Mouse (Mus musculus) retina, postnatal 1 day (tissue): ENCODE results near the gene Btnl6.
"Not testable (repeated sequence)": the region's sequence is repeated elsewhere in the genome, so short reads cannot be mapped to it uniquely, and the experiment has no call there.

Experiments used
- DNase-seq: peaks from one replicate; pipeline ENCODE4 v3.0.0-alpha.2; 2012

The Btnl6 gene

DNA sequence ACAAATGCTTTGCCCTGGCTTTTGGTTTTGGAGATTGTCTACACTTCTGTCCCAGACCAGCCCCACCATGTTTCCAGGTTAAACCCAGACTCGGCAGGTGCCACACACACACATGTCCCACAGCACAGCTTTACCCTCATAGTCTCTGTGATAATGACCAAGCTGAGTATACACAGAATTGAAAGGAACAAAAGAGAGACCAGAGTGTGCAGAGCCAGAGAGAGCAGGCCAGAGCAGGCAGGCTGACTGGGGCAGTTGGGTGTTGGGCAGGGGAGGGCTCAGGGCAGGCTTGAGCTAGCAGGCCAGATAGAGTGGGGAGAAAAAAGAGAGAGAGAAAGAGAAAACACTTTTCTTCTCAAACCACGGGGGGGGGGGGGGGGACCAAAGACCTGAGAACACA is 20.6 kb downstream of the Btnl6 start:
- no peak for DNase-seq

DNA sequence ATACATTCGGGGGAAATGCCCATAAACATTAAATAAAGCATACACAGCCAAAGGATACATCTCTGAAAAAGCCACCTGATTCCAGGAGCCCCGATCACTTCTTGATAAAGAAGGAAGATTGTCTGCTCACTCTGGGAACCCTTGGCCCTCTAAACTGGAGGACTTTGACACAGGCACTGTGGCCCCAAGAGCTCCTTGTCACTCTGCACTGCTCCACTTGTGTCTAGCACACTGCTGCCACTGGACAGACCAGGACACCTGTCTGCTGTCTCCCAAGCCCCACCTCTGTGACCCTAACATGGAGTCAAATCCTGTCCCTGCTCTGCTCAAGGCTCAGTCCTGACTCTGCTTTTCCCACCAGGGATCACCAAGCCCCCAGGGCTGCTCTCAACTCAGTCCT is 22.0 kb downstream of the Btnl6 start:
- not testable (repeated sequence) for DNase-seq

DNA sequence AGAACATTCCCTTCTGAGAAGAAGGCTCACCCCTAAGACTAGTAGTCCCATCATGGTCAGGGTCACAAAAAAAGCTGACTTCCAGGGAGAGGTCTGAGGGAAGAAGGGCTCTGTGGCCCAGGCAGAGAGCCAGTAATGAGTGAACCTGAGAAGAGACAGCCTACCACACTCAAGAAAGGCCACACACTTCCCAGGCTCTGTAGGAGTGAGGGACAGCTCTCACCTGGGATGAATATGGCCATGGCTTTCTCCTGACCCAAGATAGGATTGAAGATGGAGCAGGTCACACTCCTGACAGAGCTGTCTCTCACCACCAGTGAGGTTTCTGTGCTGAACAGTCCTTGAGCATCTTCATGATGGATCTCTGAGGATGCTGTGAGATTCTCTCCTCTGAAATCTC is 24.4 kb downstream of the Btnl6 start:
- no peak for DNase-seq

DNA sequence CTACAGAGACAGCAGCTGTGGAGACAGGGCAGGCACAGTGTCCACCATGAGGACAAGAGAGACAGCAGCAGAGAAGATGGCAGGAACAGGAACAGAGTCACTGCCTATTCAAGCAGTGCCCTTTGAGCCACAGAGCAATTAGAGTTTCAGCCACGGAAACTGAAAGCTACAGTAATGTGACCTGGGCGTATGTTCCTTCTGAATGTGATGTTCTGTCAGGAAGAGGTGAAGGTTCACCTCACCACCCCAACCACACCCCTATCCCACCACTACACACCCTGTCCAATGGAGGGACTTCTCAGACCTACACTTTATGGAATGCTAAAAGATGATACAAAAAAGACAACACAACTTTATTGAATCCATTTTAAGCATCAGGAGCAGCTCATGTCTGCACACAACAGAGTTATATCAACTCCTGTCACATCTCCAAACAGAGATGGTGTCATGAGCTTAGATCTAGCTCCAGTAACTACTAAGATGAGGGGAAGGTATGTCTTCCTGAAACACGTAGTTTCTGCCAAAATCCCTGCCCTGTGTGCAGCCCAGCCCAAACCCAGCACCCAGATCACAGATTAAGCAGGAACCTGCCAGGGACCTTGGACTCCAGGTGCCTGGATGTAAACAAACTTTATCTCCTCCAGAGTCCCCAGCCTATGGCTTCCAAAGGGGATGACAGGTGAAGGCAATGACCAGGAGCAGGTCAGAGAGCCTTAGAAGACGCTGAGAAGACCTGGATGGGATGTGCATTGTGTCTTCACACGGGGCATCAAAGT is 39.7 kb downstream of the Btnl6 start, which contains the start of gene Btnl4:
TSS of gene Btnl4 (minus strand) at position 81 of the 776 bp plus-strand sequence.
- not testable (repeated sequence) for DNase-seq

DNA sequence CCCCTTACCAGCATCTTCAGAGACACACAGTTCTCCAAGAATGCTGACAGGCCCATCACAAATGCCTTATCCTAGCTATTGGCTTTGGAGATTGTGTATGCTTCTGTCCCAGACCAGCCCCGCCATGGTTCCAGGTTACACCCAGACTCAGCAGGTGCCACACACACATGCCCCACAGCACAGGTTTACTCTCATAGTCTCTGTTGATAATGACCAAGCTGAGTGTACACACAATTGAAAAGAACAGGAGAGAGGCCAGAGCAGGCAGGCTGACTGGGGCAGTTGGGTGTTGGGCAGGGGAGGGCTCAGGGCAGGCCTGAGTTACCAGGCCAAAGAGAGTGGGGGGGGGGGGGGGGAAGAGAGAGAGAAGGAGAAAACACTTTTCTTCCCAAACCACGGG is 40.7 kb downstream of the Btnl6 start:
- DNase-seq: no peak

DNA sequence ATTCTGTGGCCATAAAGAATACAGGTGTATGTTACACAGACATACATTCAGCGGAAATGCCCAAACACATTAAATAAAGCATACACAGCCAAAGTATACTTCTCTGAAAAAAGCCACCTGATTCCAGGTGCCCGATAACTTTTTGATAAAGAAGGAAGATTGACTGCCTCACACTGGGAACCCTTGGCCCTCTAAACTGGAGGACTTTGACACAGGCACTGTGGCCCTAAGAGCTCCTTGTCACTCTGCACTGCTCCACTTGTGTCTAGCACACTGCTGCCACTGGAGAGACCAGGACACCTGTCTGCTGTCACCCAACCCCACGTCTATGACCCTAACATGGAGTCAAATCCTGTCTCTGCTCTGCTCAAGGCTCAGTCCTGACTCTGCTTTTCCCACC is 42.1 kb downstream of the Btnl6 start:
- no peak for DNase-seq

DNA sequence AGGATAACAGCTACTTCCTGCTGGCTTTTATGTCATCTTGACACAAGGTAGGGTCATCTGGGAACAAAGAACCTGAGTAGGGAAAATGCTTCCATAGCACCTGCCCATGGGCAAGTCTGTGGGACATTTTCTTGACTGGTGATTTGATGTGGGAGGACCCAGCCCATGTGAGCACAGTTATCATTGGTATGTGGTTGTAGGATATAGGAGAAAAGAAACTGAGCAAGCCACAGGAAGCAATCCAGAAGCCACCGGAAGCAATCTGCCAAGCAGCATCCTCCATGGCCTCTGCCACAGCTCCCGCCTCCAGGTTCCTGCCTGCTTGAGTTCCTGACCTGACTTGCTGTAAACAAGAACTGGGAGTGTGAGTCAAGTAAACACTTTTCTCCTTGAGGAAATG is 46.7 kb downstream of the Btnl6 start:
- no peak for DNase-seq

DNA sequence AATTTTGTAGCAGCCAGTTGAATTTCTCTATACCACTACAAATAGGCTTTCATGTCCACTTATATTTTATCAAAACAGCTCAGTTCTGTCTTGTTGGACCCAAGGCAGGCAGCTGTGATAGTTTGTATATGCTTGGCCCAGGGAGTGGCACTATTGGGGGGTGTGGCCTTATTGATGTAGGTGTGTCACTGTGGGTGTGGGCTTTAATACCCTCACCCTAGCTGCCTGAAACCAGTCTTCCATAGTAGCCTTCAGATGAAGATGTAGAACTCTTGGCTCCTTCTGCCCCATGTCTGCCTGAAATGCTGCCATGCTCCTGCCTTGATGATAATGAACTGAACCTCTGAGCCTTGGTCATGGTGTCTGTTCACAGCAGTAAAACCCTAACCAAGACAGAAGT is 51.2 kb downstream of the Btnl6 start:
- DNase-seq: not testable (repeated sequence)

DNA sequence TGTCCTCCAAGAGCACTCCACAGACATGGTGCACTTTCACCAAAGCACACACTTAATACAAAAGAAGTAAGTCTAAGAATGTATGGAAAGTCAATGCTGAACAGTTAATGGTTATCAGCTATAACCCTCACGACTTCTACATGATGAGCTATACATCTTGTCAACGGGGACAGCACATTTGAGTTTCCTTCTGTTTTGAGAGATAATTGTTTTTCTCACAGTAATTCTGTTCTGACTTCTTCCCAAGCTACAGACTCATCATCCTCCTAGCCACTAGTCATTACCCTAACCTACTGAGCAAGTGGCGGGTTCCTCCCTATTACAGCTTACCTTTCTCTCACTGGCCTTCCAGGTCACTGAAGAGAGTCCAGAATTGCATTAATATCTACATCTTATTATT is 57.9 kb downstream of the Btnl6 start:
- DNase-seq: no peak
